Mouse (Mus musculus): Measurements from ENCODE around the gene Rec8. TPM values are rescaled to one million over a fixed set of nuclear protein-coding genes. Genes with fewer than 3 reads are reported as not detected.

Rec8 gene
- total RNA-seq, 4 experiments from 2014 or later, result 0.53 to 1.4 (median 0.67) TPM

GRCm38 (mm10) chr14:55592226-55592625, 25.6 kb upstream of the Rec8 start:
- no peak for DNase-seq (ENCODE audit: low spot score)

GRCm38 (mm10) chr14:55596036-55596690, 21.7 kb upstream of the Rec8 start:
- no peak for DNase-seq (ENCODE audit: low spot score)

GRCm38 (mm10) chr14:55598521-55599390, 19.1 kb upstream of the Rec8 start:
- DNase-seq (ENCODE audit: low spot score), result no peak

GRCm38 (mm10) chr14:55603271-55603632, 14.6 kb upstream of the Rec8 start, which contains the start of gene Irf9:
TSS of gene Irf9 (plus strand) at chr14:55603571.
- no peak for DNase-seq (ENCODE audit: low spot score)

- peak; percentile 95 for DNase-seq (ENCODE audit: low spot score)
These were observed 13.9 kb upstream of the Rec8 start for GRCm38 (mm10) chr14:55603633-55604576.

GRCm38 (mm10) chr14:55604823-55605222, 13.0 kb upstream of the Rec8 start:
- DNase-seq (ENCODE audit: low spot score), result no peak

GRCm38 (mm10) chr14:55605743-55606459, 11.9 kb upstream of the Rec8 start:
- no peak for DNase-seq (ENCODE audit: low spot score)

- no peak for DNase-seq (ENCODE audit: low spot score)
These were observed 9.5 kb upstream of the Rec8 start for GRCm38 (mm10) chr14:55608339-55608738.

GRCm38 (mm10) chr14:55613346-55613745, 4.5 kb upstream of the Rec8 start:
- no peak for DNase-seq (ENCODE audit: low spot score)

GRCm38 (mm10) chr14:55614565-55615178, 3.2 kb upstream of the Rec8 start:
- no peak for DNase-seq (ENCODE audit: low spot score)

GRCm38 (mm10) chr14:55615876-55616275, 2.0 kb upstream of the Rec8 start:
- DNase-seq (ENCODE audit: low spot score), result no peak

- no peak for DNase-seq (ENCODE audit: low spot score)
These were observed 993 bp upstream of the Rec8 start for GRCm38 (mm10) chr14:55616844-55617243.

GRCm38 (mm10) chr14:55618486-55619195, 804 bp downstream of the Rec8 start:
- no peak for DNase-seq (ENCODE audit: low spot score)

GRCm38 (mm10) chr14:55628077-55628827, 10.4 kb downstream of the Rec8 start:
- DNase-seq (ENCODE audit: low spot score), result no peak

GRCm38 (mm10) chr14:55629312-55629711, 11.5 kb downstream of the Rec8 start:
- peak; percentile 45 for DNase-seq (ENCODE audit: low spot score)

GRCm38 (mm10) chr14:55634874-55635522, 17.2 kb downstream of the Rec8 start:
- no peak for DNase-seq (ENCODE audit: low spot score)

- peak; percentile 93 for DNase-seq (ENCODE audit: low spot score)
These were observed 17.7 kb downstream of the Rec8 start, which contains the start of gene Ipo4 for GRCm38 (mm10) chr14:55635523-55636007. TSS of gene Ipo4 (minus strand) at chr14:55635957.

- no peak for DNase-seq (ENCODE audit: low spot score)
These were observed 20.0 kb downstream of the Rec8 start, which contains the start of gene Gm49378 for GRCm38 (mm10) chr14:55637795-55638194. TSS of gene Gm49378 (minus strand) at chr14:55637895.

Data from heart, adult 8-10 months (tissue).